Mouse (Mus musculus) forebrain, embryonic 16.5 days (tissue): Measurements from ENCODE around the gene Olfr1305. TPM values are rescaled to one million over a fixed set of nuclear protein-coding genes. Genes with fewer than 3 reads are reported as not detected.

Experiments used
- ATAC-seq: fragments of 200-750 bp; cut with Nextera tagmentation; 2 replicates; pipeline ENCODE4 v1.8.0; 2017; ENCODE audit warnings: mild to moderate bottlenecking, moderate library complexity
- H3K27ac ChIP-seq: fragments of 300-500 bp; sonication (generic); 2 replicates; pipeline ENCODE4 v1.5.1; 2014; ENCODE audit warnings: low read length, control low read depth
- H3K27me3 ChIP-seq: fragments of 300-500 bp; sonication (generic); replicated peaks from 2 replicates; pipeline ENCODE4 v1.6.1; 2014; ENCODE audit warnings: low read length; ENCODE audit not compliant: control insufficient read depth, insufficient read depth
- H3K36me3 ChIP-seq: fragments of 300-500 bp; sonication (generic); 2 replicates; pipeline ENCODE4 v1.6.1; 2014; ENCODE audit not compliant: control insufficient read depth, insufficient read depth
- H3K4me1 ChIP-seq: fragments of 300-500 bp; sonication (generic); replicated peaks from 2 replicates; pipeline ENCODE4 v1.6.1; 2014; ENCODE audit warnings: low read length; ENCODE audit not compliant: control insufficient read depth, insufficient read depth
- H3K4me2 ChIP-seq: fragments of 300-500 bp; sonication (generic); 2 replicates; pipeline ENCODE4 v1.6.1; 2014; ENCODE audit warnings: mild to moderate bottlenecking, low read length, control low read depth
- H3K4me3 ChIP-seq: fragments of 300-500 bp; sonication (generic); replicated peaks from 2 replicates; pipeline ENCODE4 v1.5.1; 2014; ENCODE audit warnings: mild to moderate bottlenecking, low read length, control low read depth
- H3K9ac ChIP-seq: fragments of 300-500 bp; sonication (generic); replicated peaks from 2 replicates; pipeline ENCODE4 v1.6.1; 2014; ENCODE audit warnings: low read depth, low read length, control low read depth
- H3K9me3 ChIP-seq: fragments of 300-500 bp; sonication (generic); 2 replicates; pipeline ENCODE4 v1.6.1; 2016; ENCODE audit warnings: low read length; ENCODE audit not compliant: control insufficient read depth
- WGBS: fragments of 180-500 bp; shearing (Covaris S2); extraction: QIAGEN DNeasy Blood & Tissue Kit; methylation state at CpG from one replicate; pipeline ENCODE4 v1.1.7; 2014; 5-methylcytosine and 5-hydroxymethylcytosine counted together
- polyA plus RNA-seq: library from polyadenylated mRNA; unstranded; fragments of >200 nt; fragmentation: Nextera tagmentation; extraction: Ambion mirVana; gene quantifications from 2 replicates; pipeline ENCODE4 v1.2.1, GENCODE M21; 2015

Gene Olfr1305
- not detected in 2 replicates for polyA plus RNA-seq

DNA sequence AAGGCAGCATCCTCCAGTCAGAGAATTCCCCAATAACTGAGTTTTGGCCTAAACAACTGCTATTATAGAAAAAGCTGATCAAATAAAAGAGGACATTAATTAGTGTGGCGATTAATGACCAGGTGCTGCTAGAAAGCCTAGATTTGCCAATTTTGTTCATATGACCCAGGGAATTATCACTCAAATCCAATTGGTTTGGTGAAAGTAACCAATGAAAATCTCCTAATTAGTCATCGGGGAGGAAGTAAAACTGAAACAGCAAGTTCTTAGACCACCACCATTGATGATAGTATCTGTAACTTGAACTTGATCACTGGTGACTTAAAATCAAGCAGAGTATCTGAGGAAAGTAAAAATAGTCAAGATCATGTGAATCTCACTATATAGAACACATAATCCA lies at the start of gene Olfr1305:
Gene Olfr1305 (minus strand): TSS at position 101 of the 400 bp plus-strand sequence.
- Histone ChIP-seq H3K4me1 (no peaks in the 10 kb centered on the region), H3K36me3 (no peaks in the 10 kb centered on the region), H3K4me2 (no peak within 1 kb of the TSS), H3K27me3 (no peaks in the 10 kb centered on the region), H3K4me3 (no peak within 1 kb of the TSS), H3K9ac (no peak within 1 kb of the TSS), H3K9me3 (no peaks in the 10 kb centered on the region), H3K27ac (no peak within 1 kb of the TSS)
- ATAC-seq, result no peak
- WGBS, result 89% methylated on average over 2 of the region's 2 CpGs

DNA sequence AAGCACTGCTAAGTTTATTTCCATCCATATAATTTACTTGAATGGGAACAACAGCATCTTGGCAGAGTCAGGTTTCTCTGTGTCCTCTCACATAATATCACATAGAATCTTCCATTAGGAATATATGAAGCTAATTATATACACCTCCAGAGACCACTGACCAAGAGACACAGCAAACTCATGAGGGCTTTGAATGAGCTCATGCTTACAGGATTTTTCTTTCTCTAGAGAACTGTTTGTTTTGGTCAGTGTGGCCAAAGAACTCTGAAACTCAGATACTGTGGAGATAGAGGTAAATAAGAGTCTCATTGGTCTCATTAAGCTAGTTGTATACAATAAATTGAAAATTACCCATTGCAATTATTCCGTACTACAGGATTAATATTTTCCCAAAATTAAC lies 39.2 kb upstream of the Olfr1305 start, which contains the start of gene Olfr1306:
Gene Olfr1306 (minus strand): TSS at position 101 of the 400 bp plus-strand sequence.
- Histone ChIP-seq H3K4me2 (no peak within 1 kb of the TSS), H3K4me1 (no peaks in the 10 kb centered on the region), H3K27me3 (no peaks in the 10 kb centered on the region), H3K9me3 (peaks cover 4% of the 10 kb centered on the region; the same call in 1 of the 2 replicates), H3K27ac (no peak within 1 kb of the TSS), H3K9ac (no peak within 1 kb of the TSS), H3K4me3 (no peak within 1 kb of the TSS), H3K36me3 (no peaks in the 10 kb centered on the region)
- 87% methylated on average over 1 of the region's 1 CpGs for WGBS
- no peak for ATAC-seq

GRCm38 (mm10) chr2:111820240-111820639 lies 56.7 kb downstream of the Olfr1305 start, which contains the start of gene Olfr1303:
TSS of gene Olfr1303 (minus strand) at chr2:111820340.
- H3K9me3 ChIP-seq, result no peaks in the 10 kb centered on the region
- no peaks in the 10 kb centered on the region for H3K36me3 ChIP-seq
- ATAC-seq, result no peak
- 80% methylated on average over 2 of the region's 2 CpGs for WGBS
- no peaks in the 10 kb centered on the region for H3K27me3 ChIP-seq
- H3K4me3 ChIP-seq, result no peak within 1 kb of the TSS
- no peak within 1 kb of the TSS for H3K27ac ChIP-seq
- H3K4me1 ChIP-seq, result no peaks in the 10 kb centered on the region
- H3K4me2 ChIP-seq, result no peak within 1 kb of the TSS
- H3K9ac ChIP-seq, result no peak within 1 kb of the TSS

Other genes with a start within 250 kb of the Olfr1305 start
- not detected in 2 replicates for gene Olfr1298, start 227.9 kb downstream of the Olfr1305 start, polyA plus RNA-seq
- gene Olfr1299, start 215.7 kb downstream of the Olfr1305 start, polyA plus RNA-seq, result not detected in 2 replicates
- not detected in 2 replicates for gene Olfr1301, start 126.1 kb downstream of the Olfr1305 start, polyA plus RNA-seq
- not detected in 2 replicates for gene Olfr1302, start 99.7 kb downstream of the Olfr1305 start, polyA plus RNA-seq
- not detected in 2 replicates for gene Olfr1303, start 56.8 kb downstream of the Olfr1305 start, polyA plus RNA-seq
- not detected in 2 replicates for gene Olfr1306, start 39.1 kb upstream of the Olfr1305 start, polyA plus RNA-seq
- not detected in 2 replicates for gene Olfr1307, start 72.3 kb upstream of the Olfr1305 start, polyA plus RNA-seq
- gene Olfr1308, start 87.8 kb upstream of the Olfr1305 start, polyA plus RNA-seq, result not detected in 2 replicates
- not detected in 2 replicates for gene Olfr1309, start 113.1 kb upstream of the Olfr1305 start, polyA plus RNA-seq
- not detected in 2 replicates for gene Olfr1310, start 135.6 kb upstream of the Olfr1305 start, polyA plus RNA-seq
- not detected in 2 replicates for gene Olfr1311, start 147.3 kb upstream of the Olfr1305 start, polyA plus RNA-seq
- gene Olfr1312, start 173.1 kb upstream of the Olfr1305 start, polyA plus RNA-seq, result not detected in 2 replicates
- gene Olfr1313, start 200.7 kb upstream of the Olfr1305 start, polyA plus RNA-seq, result not detected in 2 replicates
- not detected in 2 replicates for gene Olfr1314, start 219.6 kb upstream of the Olfr1305 start, polyA plus RNA-seq
- gene Olfr1315-ps1, start 238.3 kb upstream of the Olfr1305 start, polyA plus RNA-seq, result not detected in 2 replicates